Mouse (Mus musculus) lung, postnatal 0 days (tissue): ENCODE data around the gene Scube3.

ENCODE experiments used
- CTCF ChIP-seq: IDR thresholded peaks from 2 replicates; pipeline ENCODE4 v1.5.1; 2016; ENCODE audit warnings: antibody characterized with exemption, mild to moderate bottlenecking
- EP300 ChIP-seq: IDR thresholded peaks from 2 replicates; pipeline ENCODE4 v1.6.1; 2016; ENCODE audit warnings: antibody characterized with exemption, mild to moderate bottlenecking, control low read depth

DNA sequence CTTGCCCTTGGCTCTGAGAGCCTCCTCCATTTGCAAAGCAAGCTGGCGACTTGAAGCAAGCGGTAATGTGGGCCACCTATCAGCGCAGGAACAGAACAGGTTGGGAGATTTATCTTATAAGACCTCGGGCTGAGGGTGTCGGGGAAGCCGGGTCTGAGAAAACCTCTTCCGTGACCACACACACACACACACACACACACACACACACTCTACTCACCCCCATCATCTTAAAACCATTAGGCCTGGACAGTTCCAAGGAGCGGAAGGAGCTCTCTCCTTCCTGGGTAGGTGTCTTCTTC lies 66.3 kb downstream of the Scube3 start:
- TF ChIP-seq CTCF (no peak), EP300 (no peak)
